Comparison of ENCODE assay signal across 10 mouse cellular contexts in genomic region chr17:25794998-25795397, GRCm38 (mm10). TPM values are rescaled to one million over a fixed set of nuclear protein-coding genes. Genes with fewer than 3 reads are reported as not detected.
DNase-seq lines count a peak whose midpoint lies in the region; ATAC-seq lines count a peak whose summit lies in the region.
"Had no signal": no experiment of that assay in that cellular context is flagged by ENCODE, and none has a peak within 500 bp of the region (broad histone marks: within the 10 kb centered on the region; RNA-seq: fewer than 3 reads in every experiment).

No protein-coding gene starts in this region.

- no peaks in the 10 kb centered on the region for H3K27me3 ChIP-seq in liver, embryonic 11.5 days (replicated peaks; ENCODE audit: control insufficient read depth, insufficient read depth, low read length)
- no peaks in the 10 kb centered on the region for H3K27me3 ChIP-seq in forebrain, embryonic 12.5 days
- H3K27me3 ChIP-seq in limb, embryonic 10.5 days (ENCODE audit: low read depth, poor library complexity, severe bottlenecking): no peaks in the 10 kb centered on the region
- no peaks in the 10 kb centered on the region for H3K27me3 ChIP-seq in neural tube, embryonic 14.5 days (ENCODE audit: control insufficient read depth, insufficient read depth, low read length)

- H3K9me3 ChIP-seq in liver, embryonic 11.5 days (ENCODE audit: control insufficient read depth, low read length): no peaks in the 10 kb centered on the region
- H3K9me3 ChIP-seq in forebrain, embryonic 12.5 days: no peaks in the 10 kb centered on the region
- no peaks in the 10 kb centered on the region for H3K9me3 ChIP-seq in limb, embryonic 10.5 days (replicated peaks)
- H3K9me3 ChIP-seq in neural tube, embryonic 14.5 days (ENCODE audit: control insufficient read depth, low read length): no peaks in the 10 kb centered on the region

- 87% methylated on average over 17 of the region's 17 CpGs for WGBS in liver, embryonic 11.5 days
- WGBS in forebrain, embryonic 12.5 days: 47% methylated on average over 17 of the region's 17 CpGs
- WGBS in limb, embryonic 10.5 days: 87% methylated on average over 17 of the region's 17 CpGs
- WGBS in neural tube, embryonic 14.5 days: 42% methylated on average over 17 of the region's 17 CpGs

- H3K4me2 ChIP-seq in liver, embryonic 11.5 days: peak overlapping the region; percentile 98; the same call in 1 of the 2 replicates
- peak overlapping the region; percentile 93 for H3K4me2 ChIP-seq in forebrain, embryonic 12.5 days
- peak overlapping the region; percentile 69 for H3K4me2 ChIP-seq in neural tube, embryonic 14.5 days (ENCODE audit: low read depth, low read length)

- no peak for ATAC-seq in liver, embryonic 11.5 days (replicated peaks; ENCODE audit: low FRiP score)
- ATAC-seq in forebrain, embryonic 12.5 days (ENCODE audit: low FRiP score): no peak
- ATAC-seq in neural tube, embryonic 14.5 days (ENCODE audit: low read depth): no peak

- DNase-seq in liver, embryonic 11.5 days (ENCODE audit: low spot score): no peak
- no peak for DNase-seq in liver
- DNase-seq in limb, embryonic 10.5 days (ENCODE audit: low spot score): no peak
- DNase-seq in urinary bladder, adult 2 months (ENCODE audit: low spot score): no peak
- no peak for DNase-seq in spleen, adult 18-20 months
- DNase-seq in kidney, adult 9 months: no peak
- DNase-seq: lung, postnatal 14 days had no signal

- H3K9ac ChIP-seq in liver, embryonic 11.5 days (ENCODE audit: low read depth, low read length): no peak overlapping the region
- H3K9ac ChIP-seq in forebrain, embryonic 12.5 days: peak overlapping the region; percentile 80
- 0 out of 2 replicates have a peak overlapping the region, but pooled peaks have one; percentile 44 for H3K9ac ChIP-seq in neural tube, embryonic 14.5 days (replicated peaks; ENCODE audit: low read depth, low read length)

- no peaks in the 10 kb centered on the region for H3K36me3 ChIP-seq in liver, embryonic 11.5 days (ENCODE audit: control insufficient read depth, insufficient read depth, low read length)
- no peaks in the 10 kb centered on the region; the same call in 1 of the 2 replicates for H3K36me3 ChIP-seq in forebrain, embryonic 12.5 days (replicated peaks)
- H3K36me3 ChIP-seq in limb, embryonic 10.5 days: peaks cover 30% of the 10 kb centered on the region
- no peaks in the 10 kb centered on the region for H3K36me3 ChIP-seq in neural tube, embryonic 14.5 days (ENCODE audit: control insufficient read depth, insufficient read depth, low read length)

- no peak overlapping the region for H3K27ac ChIP-seq in liver, embryonic 11.5 days (ENCODE audit: low read depth, low read length)
- peak overlapping the region; percentile 97 for H3K27ac ChIP-seq in forebrain, embryonic 12.5 days
- peak overlapping the region; percentile 91 for H3K27ac ChIP-seq in limb, embryonic 10.5 days
- peak overlapping the region; percentile 57 for H3K27ac ChIP-seq in neural tube, embryonic 14.5 days (ENCODE audit: low read depth, low read length)

- H3K4me1 ChIP-seq in liver, embryonic 11.5 days (replicated peaks; ENCODE audit: control insufficient read depth, insufficient read depth, low read length): peaks cover 33% of the 10 kb centered on the region
- H3K4me1 ChIP-seq in forebrain, embryonic 12.5 days: peaks cover 65% of the 10 kb centered on the region
- H3K4me1 ChIP-seq in limb, embryonic 10.5 days: peaks cover 70% of the 10 kb centered on the region
- H3K4me1 ChIP-seq in neural tube, embryonic 14.5 days (ENCODE audit: control insufficient read depth, insufficient read depth, low read length): peaks cover 34% of the 10 kb centered on the region

- H3K4me3 ChIP-seq in liver, embryonic 11.5 days (ENCODE audit: low read depth, low read length): peak overlapping the region; percentile 73; the same call in 1 of the 2 replicates
- H3K4me3 ChIP-seq in forebrain, embryonic 12.5 days (replicated peaks): peak overlapping the region; percentile 82
- H3K4me3 ChIP-seq in limb, embryonic 10.5 days: peak overlapping the region; percentile 87
- peak overlapping the region; percentile 20 for H3K4me3 ChIP-seq in neural tube, embryonic 14.5 days (ENCODE audit: low read depth, low read length)

RNA-seq across cellular contexts. Expression of gene AC134908.4, which starts 0.5 kb away (rescaled TPM):
- polyA plus RNA-seq in liver, embryonic 11.5 days (2014; fragmentation: Nextera tagmentation; extraction: Ambion mirVana): not detected in 2 replicates
- polyA plus RNA-seq in forebrain, embryonic 12.5 days (2016; fragmentation: Nextera tagmentation; extraction: Ambion mirVana): not detected in 2 replicates
- polyA plus RNA-seq in limb, embryonic 10.5 days (2016; fragmentation: Nextera tagmentation; extraction: Ambion mirVana): 0.76 TPM in 1 of 2 replicates, not detected in the other
- 0.55 TPM in 1 of 2 replicates, not detected in the other for polyA plus RNA-seq in neural tube, embryonic 14.5 days (2014; fragmentation: Nextera tagmentation; extraction: Ambion mirVana)
- not detected in 2 replicates for polyA plus RNA-seq in urinary bladder, adult 2 months (2012; rRNA removed)
- polyA plus RNA-seq: erythroblast, embryonic 14.5 days had no signal

RNA-seq across cellular contexts. Expression of gene Metrn, which starts 1.9 kb away (rescaled TPM):
- 7.6 and 10.8 TPM in 2 replicates for polyA plus RNA-seq in liver, embryonic 11.5 days (2014; fragmentation: Nextera tagmentation; extraction: Ambion mirVana)
- 61.2 and 79.6 TPM in 2 replicates for polyA plus RNA-seq in forebrain, embryonic 12.5 days (2016; fragmentation: Nextera tagmentation; extraction: Ambion mirVana)
- 87.5 and 112 TPM in 2 replicates for polyA plus RNA-seq in limb, embryonic 10.5 days (2016; fragmentation: Nextera tagmentation; extraction: Ambion mirVana)
- polyA plus RNA-seq in neural tube, embryonic 14.5 days (2014; fragmentation: Nextera tagmentation; extraction: Ambion mirVana): 7.3 and 14.3 TPM in 2 replicates
- polyA plus RNA-seq in urinary bladder, adult 2 months (2012; rRNA removed): 15.4 and 16.5 TPM in 2 replicates

RNA-seq across cellular contexts. Expression of gene Fam173a, which starts 2.3 kb away (rescaled TPM):
- 83.7 and 83.8 TPM in 2 replicates for polyA plus RNA-seq in liver, embryonic 11.5 days (2014; fragmentation: Nextera tagmentation; extraction: Ambion mirVana)
- polyA plus RNA-seq in forebrain, embryonic 12.5 days (2016; fragmentation: Nextera tagmentation; extraction: Ambion mirVana): 76.7 and 80.8 TPM in 2 replicates
- 55.6 and 63.3 TPM in 2 replicates for polyA plus RNA-seq in limb, embryonic 10.5 days (2016; fragmentation: Nextera tagmentation; extraction: Ambion mirVana)
- 79.9 and 88.4 TPM in 2 replicates for polyA plus RNA-seq in neural tube, embryonic 14.5 days (2014; fragmentation: Nextera tagmentation; extraction: Ambion mirVana)
- polyA plus RNA-seq in urinary bladder, adult 2 months (2012; rRNA removed): 96.2 and 131 TPM in 2 replicates

RNA-seq across cellular contexts. Expression of gene Ccdc78, which starts 8.6 kb away (rescaled TPM):
- polyA plus RNA-seq in liver, embryonic 11.5 days (2014; fragmentation: Nextera tagmentation; extraction: Ambion mirVana): 0.25 and 0.33 TPM in 2 replicates
- polyA plus RNA-seq in forebrain, embryonic 12.5 days (2016; fragmentation: Nextera tagmentation; extraction: Ambion mirVana): 0.32 and 0.69 TPM in 2 replicates
- polyA plus RNA-seq in limb, embryonic 10.5 days (2016; fragmentation: Nextera tagmentation; extraction: Ambion mirVana): 0.44 and 0.50 TPM in 2 replicates
- polyA plus RNA-seq in neural tube, embryonic 14.5 days (2014; fragmentation: Nextera tagmentation; extraction: Ambion mirVana): 0.17 and 0.23 TPM in 2 replicates
- 0.06 and 0.18 TPM in 2 replicates for polyA plus RNA-seq in urinary bladder, adult 2 months (2012; rRNA removed)
- polyA plus RNA-seq: erythroblast, embryonic 14.5 days had no signal

RNA-seq across cellular contexts. Expression of gene Haghl, which starts 9.5 kb away (rescaled TPM):
- polyA plus RNA-seq in liver, embryonic 11.5 days (2014; fragmentation: Nextera tagmentation; extraction: Ambion mirVana): 22.7 and 25.0 TPM in 2 replicates
- 99.1 and 100 TPM in 2 replicates for polyA plus RNA-seq in forebrain, embryonic 12.5 days (2016; fragmentation: Nextera tagmentation; extraction: Ambion mirVana)
- 59.7 and 80.7 TPM in 2 replicates for polyA plus RNA-seq in limb, embryonic 10.5 days (2016; fragmentation: Nextera tagmentation; extraction: Ambion mirVana)
- 140 and 181 TPM in 2 replicates for polyA plus RNA-seq in neural tube, embryonic 14.5 days (2014; fragmentation: Nextera tagmentation; extraction: Ambion mirVana)
- 47.5 and 66.1 TPM in 2 replicates for polyA plus RNA-seq in urinary bladder, adult 2 months (2012; rRNA removed)

Comparison
In these comparisons a context has a peak if more than half of its experiments do, and no peak if none do; other contexts are left out.
1. H3K4me3 ChIP-seq: peak in every context shown above with its lines; median percentile 87 in limb, embryonic 10.5 days; 82 in forebrain, embryonic 12.5 days; 73 in liver, embryonic 11.5 days; 20 in neural tube, embryonic 14.5 days.